Mouse (Mus musculus) CH12.LX (cell line): ENCODE data around the gene Tex261. TPM values are rescaled to one million over a fixed set of nuclear protein-coding genes. Genes with fewer than 3 reads are reported as not detected.

Experiments used
- DNase-seq: peaks from one replicate; pipeline ENCODE4 v3.0.0-alpha.2; 2013; ENCODE audit errors: extremely low read depth
- H3K27ac ChIP-seq: 2 replicates; pipeline ENCODE4 v1.5.1; 2012; ENCODE audit warnings: low read depth, mild to moderate bottlenecking, control low read depth, moderate library complexity; ENCODE audit not compliant: insufficient read depth
- H3K27me3 ChIP-seq: replicated peaks from 2 replicates; pipeline ENCODE3; 2012; ENCODE audit warnings: inconsistent platforms
- H3K36me3 ChIP-seq, 2 experiments: replicated peaks in 1 of 2; 2 replicates each; pipeline versions ENCODE3 to v1.6.1; 2012; ENCODE audit warnings: inconsistent platforms in 1 of 2, low read length in 1 of 2, mild to moderate bottlenecking in 1 of 2, mixed read lengths in 1 of 2, moderate library complexity in 1 of 2; ENCODE audit not compliant: control insufficient read depth in 1 of 2, insufficient read depth in 1 of 2
- H3K4me1 ChIP-seq, 2 experiments: 2 replicates each; pipeline ENCODE4 v1.6.1; 2012; ENCODE audit warnings: inconsistent platforms in 1 of 2, moderate library complexity in 1 of 2; ENCODE audit not compliant: insufficient read depth in 2 of 2, control insufficient read depth in 1 of 2
- H3K4me2 ChIP-seq: 2 replicates; pipeline ENCODE4 v1.6.1; 2012; ENCODE audit warnings: low read depth, mild to moderate bottlenecking, control low read depth; ENCODE audit not compliant: poor library complexity, insufficient read depth, severe bottlenecking
- H3K4me3 ChIP-seq, 3 experiments: fragments of 150-350 bp in 1 of 3; sonication (generic) in 1 of 3; replicated peaks in 1 of 3; 2 replicates each; pipeline versions ENCODE3 to v1.5.1; 2011 to 2012; ENCODE audit warnings: low read depth in 2 of 3, low read length in 2 of 3, mild to moderate bottlenecking in 2 of 3, moderate library complexity in 2 of 3, control low read depth in 1 of 3, improper control_type of control experiment in 1 of 3, inconsistent platforms in 1 of 3, mixed read lengths in 1 of 3; ENCODE audit not compliant: poor library complexity in 1 of 3
- H3K79me2 ChIP-seq: replicated peaks from 2 replicates; pipeline ENCODE4 v1.6.1; 2012; ENCODE audit warnings: mild to moderate bottlenecking, moderate library complexity; ENCODE audit not compliant: control insufficient read depth, poor library complexity, insufficient read depth, severe bottlenecking; ENCODE audit errors: extremely low read depth
- H3K9ac ChIP-seq: 2 replicates; pipeline ENCODE4 v1.6.1; 2012; ENCODE audit warnings: low read depth, mild to moderate bottlenecking, control low read depth, moderate library complexity; ENCODE audit not compliant: insufficient read depth
- H3K9me3 ChIP-seq: replicated peaks from 2 replicates; pipeline ENCODE3; 2012; ENCODE audit warnings: low read length, inconsistent platforms, mixed read lengths
- CHD1 ChIP-seq: IDR thresholded peaks from 2 replicates; pipeline ENCODE4 v1.6.1; 2012; ENCODE audit warnings: low read depth, low read length, improper control_type of control experiment, inconsistent platforms
- CHD2 ChIP-seq: IDR thresholded peaks from 2 replicates; pipeline ENCODE4 v1.6.1; 2011; ENCODE audit warnings: low read length, improper control_type of control experiment
- E2F4 ChIP-seq: IDR thresholded peaks from 2 replicates; pipeline ENCODE4 v1.6.1; 2011; ENCODE audit warnings: low read depth, low read length, improper control_type of control experiment; ENCODE audit not compliant: insufficient replicate concordance
- ELF1 ChIP-seq: IDR thresholded peaks from 2 replicates; pipeline ENCODE4 v1.6.1; 2014; ENCODE audit warnings: low read depth, mild to moderate bottlenecking, inconsistent platforms, low read length, improper control_type of control experiment
- ETS1 ChIP-seq: conservative IDR thresholded peaks from 2 replicates; pipeline ENCODE4 v1.6.1; 2012; ENCODE audit warnings: low read depth, mild to moderate bottlenecking, inconsistent platforms, low read length, improper control_type of control experiment, moderate library complexity
- GABPA ChIP-seq: IDR thresholded peaks from 2 replicates; pipeline ENCODE4 v1.6.1; 2012; ENCODE audit warnings: low read depth, low read length, improper control_type of control experiment, inconsistent platforms; ENCODE audit not compliant: insufficient replicate concordance
- HCFC1 ChIP-seq: IDR thresholded peaks from 2 replicates; pipeline ENCODE4 v1.6.1; 2012; ENCODE audit warnings: low read depth, mild to moderate bottlenecking, inconsistent platforms, low read length, improper control_type of control experiment
- KAT2A ChIP-seq: IDR thresholded peaks from 2 replicates; pipeline ENCODE4 v1.6.1; 2012; ENCODE audit warnings: low read length, improper control_type of control experiment, inconsistent platforms; ENCODE audit not compliant: insufficient replicate concordance
- MAFK ChIP-seq: IDR thresholded peaks from 2 replicates; pipeline ENCODE4 v1.6.1; 2011; ENCODE audit warnings: low read length, improper control_type of control experiment; ENCODE audit not compliant: insufficient replicate concordance
- MAX ChIP-seq: IDR thresholded peaks from 2 replicates; pipeline ENCODE4 v1.6.1; 2011; ENCODE audit warnings: low read length, improper control_type of control experiment
- MEF2A ChIP-seq: IDR thresholded peaks from 2 replicates; pipeline ENCODE4 v1.6.1; 2014; ENCODE audit warnings: low read depth, mild to moderate bottlenecking, inconsistent platforms, low read length, improper control_type of control experiment, borderline replicate concordance
- MXI1 ChIP-seq: IDR thresholded peaks from 2 replicates; pipeline ENCODE4 v1.6.1; 2011; ENCODE audit warnings: mild to moderate bottlenecking, low read depth, low read length, improper control_type of control experiment
- NELFE ChIP-seq: IDR thresholded peaks from 2 replicates; pipeline ENCODE4 v1.6.1; 2011; ENCODE audit warnings: low read depth, low read length, improper control_type of control experiment
- NRF1 ChIP-seq: IDR thresholded peaks from 2 replicates; pipeline ENCODE4 v1.6.1; 2014; ENCODE audit warnings: low read depth, mild to moderate bottlenecking, inconsistent platforms, low read length, improper control_type of control experiment, moderate library complexity
- PAX5 ChIP-seq: IDR thresholded peaks from 2 replicates; pipeline ENCODE4 v1.6.1; 2012; ENCODE audit warnings: low read length, inconsistent platforms, mixed read lengths
- POLR2A ChIP-seq: IDR thresholded peaks from 2 replicates; pipeline ENCODE4 v1.6.1; 2011; ENCODE audit warnings: low read depth, mild to moderate bottlenecking, improper control_type of control experiment, low read length
- POLR2AphosphoS2 ChIP-seq: IDR thresholded peaks from 2 replicates; pipeline ENCODE4 v1.6.1; 2011; ENCODE audit warnings: low read depth, low read length, improper control_type of control experiment
- RCOR1 ChIP-seq: conservative IDR thresholded peaks from 2 replicates; pipeline ENCODE4 v1.6.1; 2012; ENCODE audit warnings: low read depth, mild to moderate bottlenecking, inconsistent platforms, low read length, improper control_type of control experiment
- SIN3A ChIP-seq: IDR thresholded peaks from 2 replicates; pipeline ENCODE4 v1.6.1; 2012; ENCODE audit warnings: low read length, improper control_type of control experiment, inconsistent platforms
- SMC3 ChIP-seq: IDR thresholded peaks from 2 replicates; pipeline ENCODE4 v1.6.1; 2011; ENCODE audit warnings: low read depth, low read length, improper control_type of control experiment
- TBP ChIP-seq: conservative IDR thresholded peaks from 2 replicates; pipeline ENCODE4 v1.6.1; 2011; ENCODE audit warnings: low read depth, low read length, improper control_type of control experiment
- USF2 ChIP-seq: conservative IDR thresholded peaks from 2 replicates; pipeline ENCODE4 v1.6.1; 2011; ENCODE audit warnings: low read depth, low read length, improper control_type of control experiment
- ZC3H11A ChIP-seq: IDR thresholded peaks from 2 replicates; pipeline ENCODE4 v1.6.1; 2012; ENCODE audit warnings: low read depth, mild to moderate bottlenecking, inconsistent platforms, low read length, improper control_type of control experiment
- ZKSCAN1 ChIP-seq: IDR thresholded peaks from 2 replicates; pipeline ENCODE4 v1.6.1; 2012; ENCODE audit warnings: low read depth, inconsistent platforms, low read length, improper control_type of control experiment, borderline replicate concordance
- ZNF384 ChIP-seq: IDR thresholded peaks from 2 replicates; pipeline ENCODE4 v1.6.1; 2012; ENCODE audit warnings: low read depth, low read length, improper control_type of control experiment, inconsistent platforms
- dilution Hi-C: fragments of 300-500 bp; cut with MboI; formaldehyde crosslinking; loops from 2 replicates; pipeline ENCODE4 v1.14.3; 2020; ENCODE audit warnings: low sequenced_read_pairs; ENCODE audit not compliant: extremely low pct_unique_long_range_greater_than_20kb, extremely low pct_ligation_motif_present
- in situ Hi-C: fragments of 300-500 bp; cut with MboI; formaldehyde crosslinking; loops from 3 replicates; pipeline ENCODE4 v1.14.3; 2019; ENCODE audit warnings: low sequenced_read_pairs, low pct_ligation_motif_present, low pct_unique_long_range_greater_than_20kb, mixed read lengths
- polyA plus RNA-seq: library from polyadenylated mRNA; unstranded; fragments of >175 nt; gene quantifications from 2 replicates; pipeline ENCODE4 v1.2.1, GENCODE M21; 2012; ENCODE audit warnings: low read depth; ENCODE audit not compliant: insufficient read length
- total RNA-seq, 2 experiments: library from RNA; depleted of rRNA; stranded (reverse); fragments of 300-350 nt in 1 of 2; fragments of >200 nt in 1 of 2; gene quantifications; 2 replicates each; pipeline ENCODE4 v1.2.3; 2012 to 2014

The Tex261 gene
- total and polyA plus RNA-seq, 3 experiments, result 44.6 to 87.8 (median 65.6) TPM

DNA sequence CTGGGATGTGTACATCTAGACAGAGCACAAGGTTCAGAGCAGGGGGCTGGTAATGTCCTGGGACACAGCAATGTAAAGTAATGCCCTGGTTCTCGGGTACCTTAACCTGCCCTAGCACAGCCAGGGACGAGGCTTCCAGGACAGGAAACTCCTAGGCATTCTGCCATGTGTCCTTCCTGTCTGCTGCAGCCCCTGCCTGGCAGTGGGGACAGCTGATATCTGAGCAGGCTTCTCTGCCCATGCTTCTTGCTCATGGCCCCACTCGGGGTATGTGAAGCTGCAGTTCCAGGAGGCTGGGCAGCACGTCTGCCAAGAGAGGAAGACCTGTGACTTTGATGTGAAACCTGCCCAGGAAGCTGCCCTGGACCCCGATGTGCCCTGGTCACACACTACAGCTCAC, 7.1 kb downstream of the Tex261 start:
- in situ Hi-C loops, result no loop called here
- Histone ChIP-seq H3K9me3 (no peaks in the 10 kb centered on the region), H3K27ac (no peak overlapping the region), H3K4me2 (no peak overlapping the region), H3K9ac (no peak overlapping the region), H3K27me3 (no peaks in the 10 kb centered on the region), H3K4me1 (peaks cover 2 to 10% of the 10 kb centered on the region in 2 experiments), H3K36me3 (peaks cover 42 to 94% of the 10 kb centered on the region in 2 experiments), H3K4me3 (no peak overlapping the region), H3K79me2 (no peaks in the 10 kb centered on the region; the same call in 1 of the 2 replicates)
- dilution Hi-C loops, result no loop called here
- no peak for TF ChIP-seq HCFC1
- no peak for TF ChIP-seq MEF2A
- TF ChIP-seq PAX5, result no peak
- TF ChIP-seq USF2, result no peak
- no peak for TF ChIP-seq ETS1
- TF ChIP-seq SIN3A, result no peak
- no peak for TF ChIP-seq ELF1
- TF ChIP-seq POLR2AphosphoS2, result no peak
- no peak for TF ChIP-seq POLR2A
- no peak for TF ChIP-seq ZKSCAN1
- DNase-seq, result no peak

DNA sequence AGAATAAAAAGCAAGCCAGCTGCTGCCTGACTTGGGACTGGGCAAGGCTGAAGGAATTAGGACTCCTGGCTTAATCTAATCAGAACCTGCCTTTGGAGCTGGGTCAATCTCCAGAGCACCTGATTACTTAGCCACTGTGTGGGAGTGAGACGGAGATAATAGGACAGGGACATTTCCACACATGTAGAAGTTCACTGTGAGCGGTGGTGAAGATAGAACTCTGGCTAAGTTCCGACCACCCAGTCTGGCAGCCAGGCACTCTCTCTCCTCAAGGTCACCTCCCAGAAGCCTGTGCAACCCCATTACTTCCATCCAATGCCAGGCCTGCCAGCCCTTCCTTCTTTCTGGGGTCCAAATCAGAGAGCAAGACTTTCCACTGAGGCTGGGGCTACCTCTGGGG, 8.6 kb downstream of the Tex261 start:
- H3K36me3 ChIP-seq, result peaks cover 29 to 93% of the 10 kb centered on the region in 2 experiments
- H3K9ac ChIP-seq, result no peak overlapping the region
- no peak for DNase-seq
- H3K9me3 ChIP-seq, result no peaks in the 10 kb centered on the region
- H3K27ac ChIP-seq, result no peak overlapping the region
- no peak overlapping the region for H3K4me3 ChIP-seq
- TF ChIP-seq CHD2, result no peak
- H3K79me2 ChIP-seq, result no peaks in the 10 kb centered on the region
- H3K27me3 ChIP-seq, result no peaks in the 10 kb centered on the region
- peaks cover 0 to 6% of the 10 kb centered on the region in 2 experiments; a peak in 1 of 4 replicates for H3K4me1 ChIP-seq
- in situ Hi-C loops (no loop called here), dilution Hi-C loops (no loop called here)
- H3K4me2 ChIP-seq, result no peak overlapping the region

DNA sequence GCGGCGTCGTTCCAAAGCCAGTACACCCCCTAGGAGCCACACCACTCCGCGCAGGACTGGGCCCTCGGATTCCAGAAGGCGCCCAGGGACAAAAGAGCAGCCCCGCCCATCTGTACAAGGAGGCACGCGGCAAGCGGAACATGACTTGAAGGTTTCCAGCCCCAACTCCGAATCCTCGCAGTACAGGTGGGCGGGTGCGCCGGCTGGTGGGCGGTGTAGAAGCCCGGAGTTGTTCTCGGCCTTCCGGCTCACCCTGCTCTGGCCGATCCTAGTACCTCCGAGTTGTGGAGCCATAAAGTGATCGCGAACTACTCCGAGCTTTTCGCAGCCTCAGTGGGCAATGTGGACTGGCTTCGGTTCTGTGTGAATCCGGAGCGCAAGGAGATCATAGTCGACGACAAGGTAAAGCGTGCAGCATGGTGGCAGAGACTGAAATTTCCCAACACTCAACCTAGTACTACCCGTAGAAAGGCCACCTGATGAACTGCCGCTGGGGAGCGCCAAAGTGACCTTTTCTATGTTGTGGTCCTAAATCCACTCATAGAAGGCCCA, 12.7 kb downstream of the Tex261 start:
- Histone ChIP-seq H3K27ac (no peak overlapping the region), H3K4me2 (no peak overlapping the region), H3K4me1 (peaks cover 0 to 2% of the 10 kb centered on the region in 2 experiments; a peak in 2 of 4 replicates), H3K36me3 (peaks cover 0 to 57% of the 10 kb centered on the region in 2 experiments), H3K4me3 (no peak overlapping the region), H3K27me3 (peaks cover 2% of the 10 kb centered on the region), H3K79me2 (no peaks in the 10 kb centered on the region), H3K9me3 (no peaks in the 10 kb centered on the region), H3K9ac (no peak overlapping the region)
- TF ChIP-seq TBP (no peak), E2F4 (no peak), POLR2AphosphoS2 (no peak), CHD2 (no peak), MXI1 (no peak), POLR2A (no peak), KAT2A (no peak), NELFE (no peak), MAFK (no peak), ZKSCAN1 (no peak), ZNF384 (no peak), ZC3H11A (no peak), NRF1 (no peak), RCOR1 (no peak), SMC3 (no peak), CHD1 (no peak), ELF1 (no peak), GABPA (no peak), MAX (no peak)
- dilution Hi-C loops, result no loop called here
- in situ Hi-C loops, result no loop called here
- DNase-seq, result no peak
